In genomic region chr2:181302041-181302440, GRCm38 (mm10) we compare ENCODE assay signal across 11 mouse cellular contexts. TPM values are rescaled to one million over a fixed set of nuclear protein-coding genes. Genes with fewer than 3 reads are reported as not detected.
DNase-seq lines count a peak whose midpoint lies in the region; ATAC-seq and TF ChIP-seq lines count a peak whose summit lies in the region.
"Had no signal": no experiment of that assay in that cellular context is flagged by ENCODE, and none has a peak within 500 bp of the region (broad histone marks: within the 10 kb centered on the region; RNA-seq: fewer than 3 reads in every experiment).

No protein-coding gene starts in this region.

- H3K27me3 ChIP-seq in thymus, adult 2 months (ENCODE audit: control insufficient read depth, insufficient read depth, low read length): no peaks in the 10 kb centered on the region

- no peak for TF ChIP-seq POLR2A in thymus, adult 2 months (IDR thresholded peaks at IDR 0.05; ENCODE audit: control insufficient read depth, extremely low read depth, insufficient read depth, low read length, poor library complexity)

- no peak overlapping the region for H3K27ac ChIP-seq in thymus, adult 2 months (ENCODE audit: control insufficient read depth, insufficient read depth, low read length)
- H3K27ac ChIP-seq in gastrocnemius, adult 2 months: no peak overlapping the region
- H3K27ac ChIP-seq: liver, embryonic 15.5 days had no signal

- no peak for ATAC-seq in activated CD4-positive, CD25-positive, alpha-beta regulatory T cell, adult 4 months

- WGBS in thymus, adult 2 months: 68% methylated on average over 3 of the region's 3 CpGs

- TF ChIP-seq CTCF in thymus, adult 2 months (IDR thresholded peaks at IDR 0.05; ENCODE audit: borderline replicate concordance, control insufficient read depth, extremely low read depth, insufficient read depth, low read length, poor library complexity): no peak
- TF ChIP-seq CTCF in gastrocnemius, adult 2 months (IDR thresholded peaks at IDR 0.05): no peak

- intact Hi-C loops in heart, postnatal 25 days (cut with DNase I): no loop called here
- intact Hi-C loops in gastrocnemius, adult 2 months (cut with DNase I): no loop called here

- DNase-seq in heart, postnatal 4 days: peak; percentile 52
- DNase-seq in heart, postnatal 25 days (ENCODE audit: low spot score): no peak
- peak; percentile 42 for DNase-seq in thymus, postnatal 14 days
- no peak for DNase-seq in thymus, adult 2 months
- DNase-seq in forelimb bud, embryonic 11.5 days (ENCODE audit: low read depth, low spot score): peak; percentile 51
- peak; percentile 49 for DNase-seq in yolk sac, embryonic 10.5 days (ENCODE audit: low spot score)
- no peak for DNase-seq in gastrocnemius, adult 2 months
- DNase-seq: gastrocnemius, postnatal 14 days had no signal

- H3K4me3 ChIP-seq in thymus, adult 2 months (ENCODE audit: control insufficient read depth, insufficient read depth, low read length): no peak overlapping the region
- no peak overlapping the region for H3K4me3 ChIP-seq in gastrocnemius, adult 2 months
- H3K4me3 ChIP-seq: liver, embryonic 15.5 days had no signal

- H3K4me1 ChIP-seq in thymus, adult 2 months (replicated peaks; ENCODE audit: control insufficient read depth, insufficient read depth, low read length): no peaks in the 10 kb centered on the region
- H3K4me1 ChIP-seq: liver, embryonic 15.5 days had no signal

- H3K36me3 ChIP-seq in thymus, adult 2 months (ENCODE audit: control insufficient read depth, insufficient read depth, low read length): no peaks in the 10 kb centered on the region

RNA-seq across cellular contexts. Expression of gene Stmn3, which starts 12.3 kb away (rescaled TPM):
- under 1 TPM; 0.24 to 0.47 TPM for total RNA-seq in heart, postnatal 4 days (2021)
- total RNA-seq in heart, postnatal 25 days (2021): under 1 TPM; 0.45 to 0.52 TPM
- polyA plus RNA-seq in thymus, adult 2 months (2012; rRNA removed): 0.15 TPM in 1 of 2 replicates, not detected in the other
- polyA plus RNA-seq in activated CD4-positive, CD25-positive, alpha-beta regulatory T cell, adult 4 months (2017; shearing (Covaris generic)): under 1 TPM in 1 of 2 experiments, not detected in 1; 0.40 TPM
- not detected for total RNA-seq in gastrocnemius, adult 2 months (2021)
- total RNA-seq: neutrophil, adult 5-6 weeks had no signal

RNA-seq across cellular contexts. Expression of gene Gmeb2, which starts 14.2 kb away (rescaled TPM):
- total RNA-seq in heart, postnatal 4 days (2021): 10 to 100 TPM; 15.6 to 20.2 TPM
- total RNA-seq in heart, postnatal 25 days (2021): 10 to 100 TPM in 1 of 2 experiments, 1 to 10 TPM in 1; 8.5 to 10.5 TPM
- polyA plus RNA-seq in thymus, adult 2 months (2012; rRNA removed): 60.8 and 62.4 TPM in 2 replicates
- polyA plus RNA-seq in activated CD4-positive, CD25-positive, alpha-beta regulatory T cell, adult 4 months (2017; shearing (Covaris generic)): 10 to 100 TPM in 1 of 2 experiments, 1 to 10 TPM in 1; 8.5 to 11.4 TPM
- 10 to 100 TPM in 1 of 2 experiments, 1 to 10 TPM in 1; 7.3 to 12.0 TPM for total RNA-seq in gastrocnemius, adult 2 months (2021)

RNA-seq across cellular contexts. Expression of gene Rtel1, which starts 17.5 kb away (rescaled TPM):
- 10 to 100 TPM; 42.9 to 46.9 TPM for total RNA-seq in heart, postnatal 4 days (2021)
- total RNA-seq in heart, postnatal 25 days (2021): 10 to 100 TPM; 13.2 to 13.4 TPM
- 110 and 119 TPM in 2 replicates for polyA plus RNA-seq in thymus, adult 2 months (2012; rRNA removed)
- polyA plus RNA-seq in activated CD4-positive, CD25-positive, alpha-beta regulatory T cell, adult 4 months (2017; shearing (Covaris generic)): 10 to 100 TPM; 22.9 to 25.4 TPM
- total RNA-seq in gastrocnemius, adult 2 months (2021): 10 to 100 TPM; 12.0 to 13.0 TPM

Comparison
In these comparisons a context has a peak if more than half of its experiments do, and no peak if none do; other contexts are left out.
1. DNase-seq: peak in heart, postnatal 4 days (single experiment), thymus, postnatal 14 days (single experiment), forelimb bud, embryonic 11.5 days (single experiment) and yolk sac, embryonic 10.5 days (single experiment); none in heart, postnatal 25 days (single experiment), thymus, adult 2 months (single experiment) and gastrocnemius, adult 2 months (single experiment).